Mouse (Mus musculus): ENCODE measurements around the gene Zfand3. TPM values are rescaled to one million over a fixed set of nuclear protein-coding genes. Genes with fewer than 3 reads are reported as not detected.

The Zfand3 gene
- polyA plus RNA-seq, 1 experiment = 111 TPM

DNA sequence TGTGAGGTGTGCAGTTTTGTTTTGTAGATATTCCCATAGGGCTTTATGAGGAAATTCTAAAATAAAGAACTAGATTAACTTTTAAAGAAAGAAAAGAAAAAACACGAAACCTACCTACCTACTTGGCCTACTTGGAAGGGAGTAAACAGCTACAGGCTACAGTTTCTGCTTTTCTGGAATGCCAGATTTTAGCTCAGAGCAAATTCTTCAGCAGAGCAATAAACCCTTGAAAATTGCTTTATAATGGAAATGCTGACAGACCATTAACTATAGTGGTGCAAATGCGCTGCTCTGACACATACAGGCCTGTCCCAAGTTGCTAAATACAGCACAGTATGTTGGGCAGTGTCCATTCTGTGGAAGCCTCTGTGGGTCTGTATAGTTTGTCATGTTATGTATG lies 40.6 kb downstream of the Zfand3 start:
- WGBS = 25% methylated on average over 2 of the region's 2 CpGs
- peak; percentile 42 for DNase-seq
- TF ChIP-seq CTCF (conservative IDR thresholded peaks at IDR 0.05; ENCODE audit: insufficient read depth, insufficient read length, low read depth, low read length) (no peak), POLR2A (IDR thresholded peaks at IDR 0.05; ENCODE audit: low read depth, low read length) (no peak)
- Histone ChIP-seq H3K4me1 (ENCODE audit: control insufficient read depth, insufficient read depth, low read length) (peaks cover 29% of the 10 kb centered on the region), H3K27me3 (replicated peaks; ENCODE audit: control insufficient read depth, insufficient read depth, low read length) (no peaks in the 10 kb centered on the region), H3K27ac (ENCODE audit: insufficient read depth, low read depth, low read length) (no peak overlapping the region), H3K4me3 (ENCODE audit: insufficient read depth, low read depth, low read length) (no peak overlapping the region), H3K36me3 (ENCODE audit: control insufficient read depth, insufficient read depth, low read length) (no peaks in the 10 kb centered on the region)

DNA sequence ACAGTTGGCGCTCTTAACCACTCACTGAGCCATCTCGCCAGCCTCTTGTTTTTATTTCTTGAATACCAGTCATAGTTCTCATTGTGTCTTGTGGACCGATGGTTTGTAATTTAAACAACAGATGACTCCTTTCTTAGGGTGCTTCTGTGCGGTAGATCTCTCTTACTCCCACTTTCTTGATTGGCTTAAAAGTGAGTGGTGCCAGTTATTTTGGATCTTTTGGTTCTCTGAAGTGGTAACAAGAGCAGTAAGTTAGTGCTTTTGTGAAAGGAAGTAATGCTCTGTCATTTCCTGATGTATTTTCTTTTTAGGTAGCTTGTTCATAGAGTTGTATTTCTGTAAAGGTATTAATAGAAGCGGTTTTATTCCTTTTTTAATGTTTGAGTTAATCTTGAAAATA lies 42.1 kb downstream of the Zfand3 start:
- no peak for DNase-seq
- H3K27ac ChIP-seq (ENCODE audit: insufficient read depth, low read depth, low read length) = no peak overlapping the region
- TF ChIP-seq POLR2A (IDR thresholded peaks at IDR 0.05; ENCODE audit: low read depth, low read length) (no peak), CTCF (conservative IDR thresholded peaks at IDR 0.05; ENCODE audit: insufficient read depth, insufficient read length, low read depth, low read length) (no peak)
- H3K4me3 ChIP-seq (ENCODE audit: insufficient read depth, low read depth, low read length) = no peak overlapping the region
- no peaks in the 10 kb centered on the region for H3K27me3 ChIP-seq (replicated peaks; ENCODE audit: control insufficient read depth, insufficient read depth, low read length)
- H3K4me1 ChIP-seq (ENCODE audit: control insufficient read depth, insufficient read depth, low read length) = peaks cover 31% of the 10 kb centered on the region
- WGBS = 81% methylated on average over 5 of the region's 5 CpGs
- H3K36me3 ChIP-seq (ENCODE audit: control insufficient read depth, insufficient read depth, low read length) = no peaks in the 10 kb centered on the region

DNA sequence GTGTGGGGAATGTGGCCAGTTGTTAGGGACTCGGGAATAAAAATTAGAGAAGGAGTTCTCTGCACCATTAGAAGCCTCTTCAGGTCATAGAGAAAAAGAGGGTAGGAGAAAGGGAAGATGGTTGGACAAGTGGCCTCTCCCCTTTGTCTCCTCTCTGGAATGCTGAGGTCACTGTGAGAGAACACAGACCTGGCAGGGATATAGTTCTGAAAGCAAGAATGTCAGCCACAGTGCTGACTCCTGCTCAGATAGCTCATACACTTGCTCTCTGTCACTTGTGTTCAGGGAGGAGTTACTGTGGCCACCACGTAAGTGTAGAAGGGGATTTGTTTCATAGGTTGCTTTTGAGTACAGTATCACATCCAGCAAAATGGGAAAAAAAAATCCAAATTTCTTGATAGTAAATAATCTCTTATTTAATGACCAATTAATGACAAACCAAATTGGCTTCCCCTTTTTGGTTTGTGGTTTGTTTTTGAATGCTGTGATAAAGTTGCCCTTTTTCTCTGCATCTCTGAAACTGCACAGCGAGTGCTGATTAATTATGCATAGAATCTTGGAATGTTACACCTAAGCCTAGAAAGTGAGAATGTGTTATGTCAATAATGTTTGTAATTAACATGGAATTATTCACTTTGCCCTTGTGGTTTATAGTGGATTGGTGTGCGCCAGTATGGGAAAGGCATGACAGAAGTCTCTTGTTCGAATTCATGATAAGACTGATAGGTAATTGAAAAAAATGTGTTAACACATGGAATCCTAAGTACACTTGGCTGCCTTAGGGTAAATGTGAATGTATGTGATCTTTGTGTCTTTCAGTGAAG lies 47.2 kb downstream of the Zfand3 start:
- DNase-seq = peak; percentile 21
- no peak overlapping the region for H3K4me3 ChIP-seq (ENCODE audit: insufficient read depth, low read depth, low read length)
- peak overlapping the region; percentile 1; the same call in 1 of the 2 replicates for H3K27ac ChIP-seq (ENCODE audit: insufficient read depth, low read depth, low read length)

DNA sequence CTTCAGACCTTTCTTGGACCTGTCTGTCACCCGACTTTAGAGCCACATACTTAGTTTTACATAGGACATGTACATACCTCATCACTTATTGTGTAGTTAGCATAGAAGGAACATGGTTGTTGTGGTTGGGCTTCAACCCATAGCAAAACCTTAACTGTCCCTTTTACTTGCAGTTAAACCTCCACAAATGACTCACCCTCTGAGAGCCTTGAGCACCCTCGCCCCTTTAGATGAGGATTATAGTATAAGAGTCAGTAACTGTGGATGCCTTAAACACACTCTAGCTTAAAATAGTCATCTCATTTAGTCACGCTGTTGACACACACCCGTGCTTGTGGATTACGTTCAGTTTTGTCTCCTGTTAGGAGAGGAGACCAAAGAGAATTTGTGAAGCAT lies 47.8 kb downstream of the Zfand3 start:
- H3K4me1 ChIP-seq (ENCODE audit: control insufficient read depth, insufficient read depth, low read length) = peaks cover 25% of the 10 kb centered on the region
- DNase-seq = no peak
- TF ChIP-seq POLR2A (IDR thresholded peaks at IDR 0.05; ENCODE audit: low read depth, low read length) (no peak), CTCF (conservative IDR thresholded peaks at IDR 0.05; ENCODE audit: insufficient read depth, insufficient read length, low read depth, low read length) (no peak)
- no peaks in the 10 kb centered on the region for H3K27me3 ChIP-seq (replicated peaks; ENCODE audit: control insufficient read depth, insufficient read depth, low read length)
- H3K36me3 ChIP-seq (ENCODE audit: control insufficient read depth, insufficient read depth, low read length) = no peaks in the 10 kb centered on the region
- 74% methylated on average over 5 of the region's 5 CpGs for WGBS
- no peak overlapping the region for H3K4me3 ChIP-seq (ENCODE audit: insufficient read depth, low read depth, low read length)
- H3K27ac ChIP-seq (ENCODE audit: insufficient read depth, low read depth, low read length) = no peak overlapping the region

More for the DNA sequence above, 47.2 kb downstream of the Zfand3 start:
- Histone ChIP-seq H3K27me3 (replicated peaks; ENCODE audit: control insufficient read depth, insufficient read depth, low read length) (no peaks in the 10 kb centered on the region), H3K36me3 (ENCODE audit: control insufficient read depth, insufficient read depth, low read length) (no peaks in the 10 kb centered on the region), H3K4me1 (ENCODE audit: control insufficient read depth, insufficient read depth, low read length) (peaks cover 28% of the 10 kb centered on the region)
- TF ChIP-seq POLR2A (IDR thresholded peaks at IDR 0.05; ENCODE audit: low read depth, low read length) = no peak
- no peak for TF ChIP-seq CTCF (conservative IDR thresholded peaks at IDR 0.05; ENCODE audit: insufficient read depth, insufficient read length, low read depth, low read length)
- 58% methylated on average over 5 of the region's 5 CpGs for WGBS

DNA sequence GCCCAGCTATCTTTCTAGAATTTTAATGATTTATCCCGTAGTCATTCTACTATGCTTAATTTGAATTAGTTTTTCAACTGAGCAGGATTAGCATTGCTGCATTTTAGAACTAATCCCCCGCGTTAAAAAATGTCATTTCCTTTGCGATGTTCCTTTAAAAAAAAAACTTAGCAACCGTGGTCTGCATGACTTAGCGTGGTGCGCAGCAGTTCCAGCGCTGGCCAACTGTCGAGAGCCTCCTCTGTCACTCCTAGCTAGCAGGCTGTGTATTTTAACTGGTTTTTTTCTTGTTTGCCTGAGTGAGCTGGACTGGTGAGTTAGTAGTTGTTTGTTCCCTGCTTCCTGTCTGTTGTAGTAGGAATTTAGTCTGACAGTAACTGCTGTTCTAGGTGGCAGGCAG lies 48.9 kb downstream of the Zfand3 start:
- WGBS = 51% methylated on average over 9 of the region's 9 CpGs
- no peak for TF ChIP-seq CTCF (conservative IDR thresholded peaks at IDR 0.05; ENCODE audit: insufficient read depth, insufficient read length, low read depth, low read length)
- TF ChIP-seq POLR2A (IDR thresholded peaks at IDR 0.05; ENCODE audit: low read depth, low read length) = no peak
- peak; percentile 31 for DNase-seq
- Histone ChIP-seq H3K27me3 (replicated peaks; ENCODE audit: control insufficient read depth, insufficient read depth, low read length) (no peaks in the 10 kb centered on the region), H3K36me3 (ENCODE audit: control insufficient read depth, insufficient read depth, low read length) (no peaks in the 10 kb centered on the region), H3K4me3 (ENCODE audit: insufficient read depth, low read depth, low read length) (no peak overlapping the region), H3K27ac (ENCODE audit: insufficient read depth, low read depth, low read length) (no peak overlapping the region), H3K4me1 (ENCODE audit: control insufficient read depth, insufficient read depth, low read length) (peaks cover 22% of the 10 kb centered on the region)

DNA sequence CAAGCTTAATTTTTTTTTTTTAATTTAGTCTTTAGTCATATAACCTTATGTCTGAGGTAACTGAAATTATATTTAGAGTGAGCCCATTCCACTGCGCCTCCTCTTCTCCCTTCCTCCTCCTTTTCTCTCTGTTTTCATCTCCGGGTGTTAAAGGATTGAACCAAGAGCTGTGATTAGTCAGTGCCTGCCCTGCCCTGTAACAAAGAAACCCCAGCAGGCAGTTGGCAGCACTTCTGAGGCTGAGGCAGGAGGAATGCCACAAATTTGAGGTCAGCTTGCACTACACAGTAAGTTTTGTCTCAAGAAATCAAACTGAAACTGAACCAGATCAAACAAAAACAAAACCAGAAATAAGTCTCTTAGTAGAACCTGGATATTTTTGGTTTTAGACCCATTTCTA lies 49.3 kb downstream of the Zfand3 start:
- no peak for DNase-seq
- Histone ChIP-seq H3K4me1 (ENCODE audit: control insufficient read depth, insufficient read depth, low read length) (peaks cover 24% of the 10 kb centered on the region), H3K27ac (ENCODE audit: insufficient read depth, low read depth, low read length) (no peak overlapping the region)

DNA sequence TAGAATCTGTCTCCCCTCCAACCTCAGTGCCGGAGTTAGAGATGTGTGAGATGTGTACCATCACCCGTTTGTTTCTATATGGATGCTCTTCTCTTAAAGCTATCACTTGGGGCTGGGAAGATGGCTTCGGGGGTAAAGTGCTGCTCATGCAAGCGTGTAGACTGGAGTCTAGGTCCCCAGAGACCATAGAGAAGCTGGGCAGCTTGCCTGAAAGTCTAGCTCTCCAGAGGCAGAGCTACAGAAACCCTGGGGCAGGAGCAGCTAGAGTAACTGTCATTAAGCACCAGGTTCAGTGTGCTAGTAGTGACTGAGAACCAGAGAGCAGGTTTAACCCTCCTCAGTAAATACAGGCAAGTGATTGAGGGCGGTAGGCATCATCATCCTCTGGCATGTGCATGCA lies 51.7 kb downstream of the Zfand3 start:
- H3K27me3 ChIP-seq (replicated peaks; ENCODE audit: control insufficient read depth, insufficient read depth, low read length) = no peaks in the 10 kb centered on the region
- WGBS = 66% methylated on average over 5 of the region's 5 CpGs
- no peak for TF ChIP-seq CTCF (conservative IDR thresholded peaks at IDR 0.05; ENCODE audit: insufficient read depth, insufficient read length, low read depth, low read length)
- TF ChIP-seq POLR2A (IDR thresholded peaks at IDR 0.05; ENCODE audit: low read depth, low read length) = no peak
- H3K4me3 ChIP-seq (ENCODE audit: insufficient read depth, low read depth, low read length) = no peak overlapping the region
- H3K4me1 ChIP-seq (ENCODE audit: control insufficient read depth, insufficient read depth, low read length) = peaks cover 17% of the 10 kb centered on the region; the same call in 1 of the 2 replicates
- H3K27ac ChIP-seq (ENCODE audit: insufficient read depth, low read depth, low read length) = no peak overlapping the region
- DNase-seq = peak; percentile 72
- no peaks in the 10 kb centered on the region for H3K36me3 ChIP-seq (ENCODE audit: control insufficient read depth, insufficient read depth, low read length)

More for the DNA sequence above, 49.3 kb downstream of the Zfand3 start:
- no peak for TF ChIP-seq POLR2A (IDR thresholded peaks at IDR 0.05; ENCODE audit: low read depth, low read length)
- TF ChIP-seq CTCF (conservative IDR thresholded peaks at IDR 0.05; ENCODE audit: insufficient read depth, insufficient read length, low read depth, low read length) = no peak
- Histone ChIP-seq H3K27me3 (replicated peaks; ENCODE audit: control insufficient read depth, insufficient read depth, low read length) (no peaks in the 10 kb centered on the region), H3K4me3 (ENCODE audit: insufficient read depth, low read depth, low read length) (no peak overlapping the region), H3K36me3 (ENCODE audit: control insufficient read depth, insufficient read depth, low read length) (no peaks in the 10 kb centered on the region)
- WGBS = 84% methylated on average over 2 of the region's 2 CpGs

Data from kidney, adult 2 months (tissue).